Mouse (Mus musculus) testis, adult 2 months (tissue): Measurements from ENCODE around the gene Sez6l. TPM values are rescaled to one million over a fixed set of nuclear protein-coding genes. Genes with fewer than 3 reads are reported as not detected.

Experiments
- H3K27ac ChIP-seq: fragments of 200-500 bp; 2 replicates; pipeline ENCODE4 v1.5.1; 2012; ENCODE audit warnings: low read depth, low read length; ENCODE audit not compliant: control insufficient read depth, insufficient read depth
- H3K27me3 ChIP-seq: fragments of 200-500 bp; 2 replicates; pipeline ENCODE4 v1.6.1; 2012; ENCODE audit warnings: mild to moderate bottlenecking, low read length, moderate library complexity; ENCODE audit not compliant: control insufficient read depth, insufficient read depth
- H3K36me3 ChIP-seq: fragments of 200-500 bp; 2 replicates; pipeline ENCODE4 v1.6.1; 2012; ENCODE audit warnings: mild to moderate bottlenecking, low read length; ENCODE audit not compliant: control insufficient read depth, insufficient read depth
- H3K4me1 ChIP-seq: fragments of 200-500 bp; 2 replicates; pipeline ENCODE4 v1.6.1; 2012; ENCODE audit warnings: low read length; ENCODE audit not compliant: control insufficient read depth, insufficient read depth
- H3K4me3 ChIP-seq: fragments of 200-500 bp; 2 replicates; pipeline ENCODE4 v1.5.1; 2012; ENCODE audit warnings: low read depth, mild to moderate bottlenecking, low read length, moderate library complexity, mixed read lengths; ENCODE audit not compliant: control insufficient read depth
- CTCF ChIP-seq: fragments of 200-500 bp; IDR thresholded peaks from 2 replicates; pipeline ENCODE4 v1.5.1; 2012; ENCODE audit warnings: low read depth, mild to moderate bottlenecking, inconsistent platforms, low read length, moderate library complexity; ENCODE audit not compliant: control insufficient read depth, insufficient read depth, insufficient replicate concordance
- POLR2A ChIP-seq: fragments of 200-500 bp; IDR thresholded peaks from 2 replicates; pipeline ENCODE4 v1.6.1; 2012; ENCODE audit warnings: low read depth, mild to moderate bottlenecking, inconsistent platforms, low read length, moderate library complexity; ENCODE audit not compliant: control insufficient read depth
- polyA plus RNA-seq: library from polyadenylated mRNA; depleted of rRNA; stranded (reverse); fragments of >200 nt; gene quantifications from 2 replicates; pipeline ENCODE4 v1.2.3, GENCODE M21; 2012

Gene Sez6l
- polyA plus RNA-seq, 1 experiment = 6.9 TPM

DNA sequence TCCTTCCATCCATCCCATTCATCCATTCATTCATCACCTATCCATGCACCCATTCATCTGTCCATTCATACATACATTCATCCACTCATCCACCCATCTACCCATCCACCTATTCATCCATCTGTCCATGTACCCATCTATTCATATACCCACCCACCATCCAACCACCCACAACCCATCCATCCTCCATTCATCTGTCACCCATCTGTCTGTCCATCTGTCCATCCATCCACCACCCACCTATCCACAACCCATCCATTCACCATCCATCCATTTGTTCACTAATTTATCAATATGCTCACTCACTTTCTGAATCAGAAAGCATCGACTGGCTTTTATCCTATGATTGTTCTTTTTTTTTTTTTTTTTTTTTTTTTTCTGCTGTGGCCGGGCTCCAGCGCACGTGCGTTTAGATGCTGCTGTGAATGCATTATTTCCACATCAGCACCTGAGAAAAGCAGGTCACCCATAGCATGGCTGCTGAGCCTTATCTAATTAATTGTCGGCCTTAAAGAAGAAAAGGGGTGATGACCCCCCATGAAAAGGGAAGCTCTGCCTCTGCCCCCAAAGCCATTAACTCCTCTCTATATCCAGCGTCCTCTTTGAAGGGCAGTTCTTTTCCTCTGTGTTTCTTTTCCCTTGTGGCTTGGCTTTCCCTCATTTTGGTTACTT, 39.1 kb upstream of the Sez6l start:
- H3K36me3 ChIP-seq = no peaks in the 10 kb centered on the region
- TF ChIP-seq CTCF (no peak), POLR2A (no peak)
- peak overlapping the region; percentile 25 for H3K4me3 ChIP-seq
- no peak overlapping the region for H3K27ac ChIP-seq
- H3K27me3 ChIP-seq = no peaks in the 10 kb centered on the region
- H3K4me1 ChIP-seq = no peaks in the 10 kb centered on the region; the same call in 1 of the 2 replicates

GRCm38 (mm10) chr5:112607867-112608516, 31.0 kb upstream of the Sez6l start:
- Histone ChIP-seq H3K36me3 (no peaks in the 10 kb centered on the region), H3K4me1 (no peaks in the 10 kb centered on the region), H3K4me3 (no peak overlapping the region), H3K27ac (no peak overlapping the region), H3K27me3 (no peaks in the 10 kb centered on the region)
- no peak for TF ChIP-seq POLR2A
- TF ChIP-seq CTCF = no peak

- H3K4me3 ChIP-seq = no peak overlapping the region
- H3K36me3 ChIP-seq = no peaks in the 10 kb centered on the region
- no peak overlapping the region for H3K27ac ChIP-seq
- H3K27me3 ChIP-seq = no peaks in the 10 kb centered on the region
- TF ChIP-seq POLR2A = no peak
- TF ChIP-seq CTCF = no peak
- H3K4me1 ChIP-seq = no peaks in the 10 kb centered on the region
Observed at GRCm38 (mm10) chr5:112607119-112607518, 30.1 kb upstream of the Sez6l start.

GRCm38 (mm10) chr5:112605371-112605770, 28.4 kb upstream of the Sez6l start:
- TF ChIP-seq CTCF (no peak), POLR2A (no peak)
- Histone ChIP-seq H3K27ac (no peak overlapping the region), H3K4me3 (no peak overlapping the region), H3K27me3 (no peaks in the 10 kb centered on the region), H3K4me1 (no peaks in the 10 kb centered on the region), H3K36me3 (no peaks in the 10 kb centered on the region)

- no peaks in the 10 kb centered on the region for H3K4me1 ChIP-seq
- H3K4me3 ChIP-seq = no peak overlapping the region
- H3K27me3 ChIP-seq = no peaks in the 10 kb centered on the region
- no peak for TF ChIP-seq POLR2A
- no peak for TF ChIP-seq CTCF
- H3K36me3 ChIP-seq = no peaks in the 10 kb centered on the region
- no peak overlapping the region for H3K27ac ChIP-seq
Observed at GRCm38 (mm10) chr5:112604251-112604650, 27.3 kb upstream of the Sez6l start.

DNA sequence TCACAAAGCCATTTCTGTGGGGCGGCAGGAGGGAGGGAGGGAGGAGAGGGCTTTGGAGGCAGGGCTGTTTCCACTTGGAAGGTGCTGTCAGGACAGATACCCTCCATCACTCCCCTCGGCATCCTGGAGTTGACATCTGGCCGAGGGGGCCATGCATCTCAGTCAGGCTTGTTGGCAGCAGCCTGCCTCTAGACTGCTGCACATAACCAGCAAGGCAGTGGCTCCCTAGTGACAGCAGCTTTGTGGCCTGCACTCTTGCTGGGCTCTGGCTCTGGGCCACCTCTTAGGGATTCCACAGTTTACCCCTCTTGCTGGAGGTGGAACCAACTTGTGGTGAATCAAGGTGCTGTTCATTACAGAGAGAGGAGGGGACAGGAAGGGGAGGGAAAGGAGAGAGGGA, 26.6 kb upstream of the Sez6l start:
- H3K27ac ChIP-seq = no peak overlapping the region
- no peaks in the 10 kb centered on the region for H3K36me3 ChIP-seq

DNA sequence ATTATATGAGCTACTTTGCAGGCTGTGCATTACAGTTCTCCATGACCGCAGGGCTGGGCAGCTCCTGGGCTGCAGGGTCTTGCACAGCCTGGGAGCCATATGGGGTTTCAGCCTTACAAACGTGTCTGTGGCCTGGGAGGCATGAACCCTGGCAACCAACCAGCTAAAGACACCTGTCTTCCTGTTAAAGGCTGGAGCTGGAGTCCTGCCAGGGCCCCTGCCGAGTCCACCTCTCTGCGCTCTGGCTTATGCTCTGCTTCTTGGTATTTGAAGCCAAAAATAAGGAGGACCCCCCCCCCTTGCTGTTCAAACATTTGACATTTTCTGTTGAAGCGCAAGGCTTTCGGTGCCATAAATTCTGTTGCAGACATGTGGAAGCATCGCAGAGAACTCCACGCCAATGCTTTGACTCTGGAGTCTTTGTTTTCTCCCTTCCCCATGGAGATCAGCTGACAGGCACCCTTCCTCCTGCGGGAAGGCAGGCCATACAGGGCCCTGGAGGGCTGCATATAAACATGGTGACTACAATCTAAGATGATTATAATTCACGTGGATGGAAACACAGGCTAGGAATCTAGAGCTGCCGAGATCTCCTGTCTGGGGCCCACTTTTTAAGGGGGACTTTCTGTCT, 23.4 kb upstream of the Sez6l start:
- Histone ChIP-seq H3K27ac (no peak overlapping the region), H3K4me3 (no peak overlapping the region), H3K27me3 (no peaks in the 10 kb centered on the region), H3K36me3 (no peaks in the 10 kb centered on the region), H3K4me1 (no peaks in the 10 kb centered on the region)
- TF ChIP-seq POLR2A = no peak
- TF ChIP-seq CTCF = no peak

More for the DNA sequence above, 26.6 kb upstream of the Sez6l start:
- TF ChIP-seq CTCF (no peak), POLR2A (no peak)
- no peaks in the 10 kb centered on the region for H3K4me1 ChIP-seq
- no peaks in the 10 kb centered on the region for H3K27me3 ChIP-seq
- no peak overlapping the region for H3K4me3 ChIP-seq
